Mouse (Mus musculus): Measurements from ENCODE around the gene Spock2. TPM values are rescaled to one million over a fixed set of nuclear protein-coding genes. Genes with fewer than 3 reads are reported as not detected.

Spock2 gene
- polyA plus RNA-seq (2017; shearing (Covaris generic)): 7.4 TPM

GRCm38 (mm10) chr10:60106146-60106530 is at the start of gene Spock2:
Gene Spock2 (plus strand): TSS chr10:60106219.

Other genes starting within 250 kb of the Spock2 start
- gene Dnajb12, start 226.7 kb upstream of the Spock2 start, polyA plus RNA-seq (2017; shearing (Covaris generic)): 15.2 TPM
- gene Ddit4, start 154.4 kb upstream of the Spock2 start, polyA plus RNA-seq (2017; shearing (Covaris generic)): 68.8 TPM
- gene Ascc1, start 103.4 kb upstream of the Spock2 start, polyA plus RNA-seq (2017; shearing (Covaris generic)): 52.8 TPM
- 114 TPM for gene Anapc16, start 103.1 kb upstream of the Spock2 start, polyA plus RNA-seq (2017; shearing (Covaris generic))
- 0.17 TPM for gene Chst3, start 113.0 kb downstream of the Spock2 start, polyA plus RNA-seq (2017; shearing (Covaris generic))
- gene Psap, start 171.4 kb downstream of the Spock2 start, polyA plus RNA-seq (2017; shearing (Covaris generic)): 433 TPM
- gene Vsir, start 240.6 kb downstream of the Spock2 start, polyA plus RNA-seq (2017; shearing (Covaris generic)): 279 TPM